Mouse (Mus musculus) CH12.LX (cell line): ENCODE results near the gene Ptprg. TPM values are rescaled to one million over a fixed set of nuclear protein-coding genes. Genes with fewer than 3 reads are reported as not detected.

Source experiments
- DNase-seq: peaks from one replicate; pipeline ENCODE4 v3.0.0-alpha.2; 2013; ENCODE audit errors: extremely low read depth
- H3K27ac ChIP-seq: 2 replicates; pipeline ENCODE4 v1.5.1; 2012; ENCODE audit warnings: low read depth, mild to moderate bottlenecking, control low read depth, moderate library complexity; ENCODE audit not compliant: insufficient read depth
- H3K27me3 ChIP-seq: replicated peaks from 2 replicates; pipeline ENCODE3; 2012; ENCODE audit warnings: inconsistent platforms
- H3K36me3 ChIP-seq, 2 experiments: replicated peaks in 1 of 2; 2 replicates each; pipeline versions ENCODE3 to v1.6.1; 2012; ENCODE audit warnings: inconsistent platforms in 1 of 2, low read length in 1 of 2, mild to moderate bottlenecking in 1 of 2, mixed read lengths in 1 of 2, moderate library complexity in 1 of 2; ENCODE audit not compliant: control insufficient read depth in 1 of 2, insufficient read depth in 1 of 2
- H3K4me1 ChIP-seq, 2 experiments: 2 replicates each; pipeline ENCODE4 v1.6.1; 2012; ENCODE audit warnings: inconsistent platforms in 1 of 2, moderate library complexity in 1 of 2; ENCODE audit not compliant: insufficient read depth in 2 of 2, control insufficient read depth in 1 of 2
- H3K4me2 ChIP-seq: 2 replicates; pipeline ENCODE4 v1.6.1; 2012; ENCODE audit warnings: low read depth, mild to moderate bottlenecking, control low read depth; ENCODE audit not compliant: poor library complexity, insufficient read depth, severe bottlenecking
- H3K4me3 ChIP-seq, 3 experiments: fragments of 150-350 bp in 1 of 3; sonication (generic) in 1 of 3; replicated peaks in 1 of 3; 2 replicates each; pipeline versions ENCODE3 to v1.5.1; 2011 to 2012; ENCODE audit warnings: low read depth in 2 of 3, low read length in 2 of 3, mild to moderate bottlenecking in 2 of 3, moderate library complexity in 2 of 3, control low read depth in 1 of 3, improper control_type of control experiment in 1 of 3, inconsistent platforms in 1 of 3, mixed read lengths in 1 of 3; ENCODE audit not compliant: poor library complexity in 1 of 3
- H3K79me2 ChIP-seq: replicated peaks from 2 replicates; pipeline ENCODE4 v1.6.1; 2012; ENCODE audit warnings: mild to moderate bottlenecking, moderate library complexity; ENCODE audit not compliant: control insufficient read depth, poor library complexity, insufficient read depth, severe bottlenecking; ENCODE audit errors: extremely low read depth
- H3K9ac ChIP-seq: 2 replicates; pipeline ENCODE4 v1.6.1; 2012; ENCODE audit warnings: low read depth, mild to moderate bottlenecking, control low read depth, moderate library complexity; ENCODE audit not compliant: insufficient read depth
- H3K9me3 ChIP-seq: replicated peaks from 2 replicates; pipeline ENCODE3; 2012; ENCODE audit warnings: low read length, inconsistent platforms, mixed read lengths
- CHD1 ChIP-seq: IDR thresholded peaks from 2 replicates; pipeline ENCODE4 v1.6.1; 2012; ENCODE audit warnings: low read depth, low read length, improper control_type of control experiment, inconsistent platforms
- CTCF ChIP-seq, 2 experiments: IDR thresholded peaks in 1 of 2; conservative IDR thresholded peaks in 1 of 2; 2 replicates each; pipeline ENCODE4 v1.5.1; 2011 to 2012; ENCODE audit warnings: low read depth in 2 of 2, low read length in 2 of 2, improper control_type of control experiment in 1 of 2, inconsistent platforms in 1 of 2, mild to moderate bottlenecking in 1 of 2, moderate library complexity in 1 of 2
- EP300 ChIP-seq: IDR thresholded peaks from 2 replicates; pipeline ENCODE4 v1.6.1; 2011; ENCODE audit warnings: low read length, improper control_type of control experiment
- ETS1 ChIP-seq: conservative IDR thresholded peaks from 2 replicates; pipeline ENCODE4 v1.6.1; 2012; ENCODE audit warnings: low read depth, mild to moderate bottlenecking, inconsistent platforms, low read length, improper control_type of control experiment, moderate library complexity
- HCFC1 ChIP-seq: IDR thresholded peaks from 2 replicates; pipeline ENCODE4 v1.6.1; 2012; ENCODE audit warnings: low read depth, mild to moderate bottlenecking, inconsistent platforms, low read length, improper control_type of control experiment
- KAT2A ChIP-seq: IDR thresholded peaks from 2 replicates; pipeline ENCODE4 v1.6.1; 2012; ENCODE audit warnings: low read length, improper control_type of control experiment, inconsistent platforms; ENCODE audit not compliant: insufficient replicate concordance
- MAX ChIP-seq: IDR thresholded peaks from 2 replicates; pipeline ENCODE4 v1.6.1; 2011; ENCODE audit warnings: low read length, improper control_type of control experiment
- MAZ ChIP-seq: IDR thresholded peaks from 2 replicates; pipeline ENCODE4 v1.6.1; 2012; ENCODE audit warnings: low read depth, mild to moderate bottlenecking, inconsistent platforms, low read length, improper control_type of control experiment, moderate library complexity
- MYC ChIP-seq: IDR thresholded peaks from 2 replicates; pipeline ENCODE4 v1.6.1; 2011; ENCODE audit warnings: low read depth, mild to moderate bottlenecking, improper control_type of control experiment, low read length
- NELFE ChIP-seq: IDR thresholded peaks from 2 replicates; pipeline ENCODE4 v1.6.1; 2011; ENCODE audit warnings: low read depth, low read length, improper control_type of control experiment
- NRF1 ChIP-seq: IDR thresholded peaks from 2 replicates; pipeline ENCODE4 v1.6.1; 2014; ENCODE audit warnings: low read depth, mild to moderate bottlenecking, inconsistent platforms, low read length, improper control_type of control experiment, moderate library complexity
- POLR2A ChIP-seq: IDR thresholded peaks from 2 replicates; pipeline ENCODE4 v1.6.1; 2011; ENCODE audit warnings: low read depth, mild to moderate bottlenecking, improper control_type of control experiment, low read length
- RAD21 ChIP-seq: IDR thresholded peaks from 2 replicates; pipeline ENCODE4 v1.6.1; 2011; ENCODE audit warnings: low read depth, mild to moderate bottlenecking, low read length, improper control_type of control experiment, moderate library complexity
- RCOR1 ChIP-seq: conservative IDR thresholded peaks from 2 replicates; pipeline ENCODE4 v1.6.1; 2012; ENCODE audit warnings: low read depth, mild to moderate bottlenecking, inconsistent platforms, low read length, improper control_type of control experiment
- SIN3A ChIP-seq: IDR thresholded peaks from 2 replicates; pipeline ENCODE4 v1.6.1; 2012; ENCODE audit warnings: low read length, improper control_type of control experiment, inconsistent platforms
- TCF12 ChIP-seq: IDR thresholded peaks from 2 replicates; pipeline ENCODE4 v1.6.1; 2014; ENCODE audit warnings: low read depth, mild to moderate bottlenecking, inconsistent platforms, low read length, improper control_type of control experiment
- UBTF ChIP-seq: IDR thresholded peaks from 2 replicates; pipeline ENCODE4 v1.6.1; 2012; ENCODE audit warnings: low read depth, mild to moderate bottlenecking, inconsistent platforms, low read length, improper control_type of control experiment, moderate library complexity
- USF1 ChIP-seq: IDR thresholded peaks from 2 replicates; pipeline ENCODE4 v1.6.1; 2014; ENCODE audit warnings: low read depth, mild to moderate bottlenecking, inconsistent platforms, low read length, improper control_type of control experiment
- USF2 ChIP-seq: conservative IDR thresholded peaks from 2 replicates; pipeline ENCODE4 v1.6.1; 2011; ENCODE audit warnings: low read depth, low read length, improper control_type of control experiment
- ZC3H11A ChIP-seq: IDR thresholded peaks from 2 replicates; pipeline ENCODE4 v1.6.1; 2012; ENCODE audit warnings: low read depth, mild to moderate bottlenecking, inconsistent platforms, low read length, improper control_type of control experiment
- ZNF384 ChIP-seq: IDR thresholded peaks from 2 replicates; pipeline ENCODE4 v1.6.1; 2012; ENCODE audit warnings: low read depth, low read length, improper control_type of control experiment, inconsistent platforms
- dilution Hi-C: fragments of 300-500 bp; cut with MboI; formaldehyde crosslinking; loops from 2 replicates; pipeline ENCODE4 v1.14.3; 2020; ENCODE audit warnings: low sequenced_read_pairs; ENCODE audit not compliant: extremely low pct_unique_long_range_greater_than_20kb, extremely low pct_ligation_motif_present
- in situ Hi-C: fragments of 300-500 bp; cut with MboI; formaldehyde crosslinking; loops from 3 replicates; pipeline ENCODE4 v1.14.3; 2019; ENCODE audit warnings: low sequenced_read_pairs, low pct_ligation_motif_present, low pct_unique_long_range_greater_than_20kb, mixed read lengths
- polyA plus RNA-seq: library from polyadenylated mRNA; unstranded; fragments of >175 nt; gene quantifications from 2 replicates; pipeline ENCODE4 v1.2.1, GENCODE M21; 2012; ENCODE audit warnings: low read depth; ENCODE audit not compliant: insufficient read length
- total RNA-seq, 2 experiments: library from RNA; depleted of rRNA; stranded (reverse); fragments of 300-350 nt in 1 of 2; fragments of >200 nt in 1 of 2; gene quantifications; 2 replicates each; pipeline ENCODE4 v1.2.3; 2012 to 2014

Gene Ptprg
- total and polyA plus RNA-seq, 3 experiments, result 0.08 TPM; not detected in 2

DNA sequence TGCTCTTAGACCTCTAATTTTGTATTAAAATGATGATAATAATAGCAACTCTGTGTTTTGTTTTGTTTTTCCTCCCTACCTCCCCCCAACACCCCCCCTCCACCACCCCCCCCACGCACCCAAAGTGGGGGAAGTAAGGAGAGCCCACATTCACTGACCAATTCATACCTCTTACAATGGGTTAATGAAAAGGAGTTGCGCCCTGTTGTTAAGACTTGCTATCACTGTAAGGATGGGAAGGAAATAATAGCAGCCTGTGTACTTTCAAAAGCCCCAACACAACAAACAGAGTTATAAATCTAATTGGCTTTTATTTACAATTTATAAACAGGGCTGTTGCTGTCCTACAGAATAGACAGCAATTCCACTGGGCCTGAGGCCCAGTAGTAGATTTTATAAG lies 130.8 kb downstream of the Ptprg start:
- no peaks in the 10 kb centered on the region for H3K36me3 ChIP-seq
- in situ Hi-C loops (no loop called here), dilution Hi-C loops (no loop called here)

DNA sequence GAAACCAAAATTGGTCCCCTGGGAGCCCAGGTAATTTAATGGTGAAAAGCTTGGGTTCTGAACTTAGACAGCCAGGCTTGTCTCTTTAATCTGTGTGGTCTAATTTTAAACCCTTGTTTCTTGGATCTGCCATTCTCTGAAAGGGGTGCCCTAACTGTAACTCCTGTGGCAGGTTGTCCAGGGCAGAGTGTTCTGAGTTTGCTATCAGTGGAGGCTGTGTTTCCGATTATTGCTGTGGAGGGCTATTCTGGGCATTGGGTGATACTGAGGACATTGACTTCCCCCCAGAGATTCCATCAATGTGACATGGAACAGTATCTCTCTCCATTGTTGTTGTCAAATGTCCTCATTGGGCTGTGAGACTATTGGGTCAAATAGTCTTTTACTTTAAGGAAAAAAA lies 134.2 kb downstream of the Ptprg start:
- Histone ChIP-seq H3K4me2 (no peak overlapping the region), H3K4me1 (no peaks in the 10 kb centered on the region), H3K27ac (no peak overlapping the region), H3K36me3 (no peaks in the 10 kb centered on the region), H3K9me3 (peaks cover 71% of the 10 kb centered on the region), H3K27me3 (no peaks in the 10 kb centered on the region), H3K4me3 (no peak overlapping the region), H3K79me2 (no peaks in the 10 kb centered on the region), H3K9ac (no peak overlapping the region)
- DNase-seq, result no peak
- TF ChIP-seq ZNF384 (no peak), HCFC1 (no peak), TCF12 (no peak), RCOR1 (no peak)
- in situ Hi-C loops, result no loop called here
- dilution Hi-C loops, result no loop called here

More for the DNA sequence above, 130.8 kb downstream of the Ptprg start:
- DNase-seq, result no peak
- Histone ChIP-seq H3K4me3 (no peak overlapping the region), H3K9ac (no peak overlapping the region), H3K4me1 (no peaks in the 10 kb centered on the region), H3K79me2 (no peaks in the 10 kb centered on the region), H3K27me3 (no peaks in the 10 kb centered on the region), H3K9me3 (peaks cover 77% of the 10 kb centered on the region), H3K4me2 (no peak overlapping the region), H3K27ac (no peak overlapping the region)
- TF ChIP-seq CTCF (conservative IDR thresholded peaks at IDR 0.05 in 1 of 2, IDR thresholded peaks at IDR 0.05 in 1 of 2; ENCODE audit: low read depth in 2 of 2, low read length in 2 of 2), result no peak
- no peak for TF ChIP-seq MAX
- no peak for TF ChIP-seq SIN3A
- TF ChIP-seq ZNF384, result no peak
- no peak for TF ChIP-seq HCFC1
- TF ChIP-seq NELFE, result no peak

DNA sequence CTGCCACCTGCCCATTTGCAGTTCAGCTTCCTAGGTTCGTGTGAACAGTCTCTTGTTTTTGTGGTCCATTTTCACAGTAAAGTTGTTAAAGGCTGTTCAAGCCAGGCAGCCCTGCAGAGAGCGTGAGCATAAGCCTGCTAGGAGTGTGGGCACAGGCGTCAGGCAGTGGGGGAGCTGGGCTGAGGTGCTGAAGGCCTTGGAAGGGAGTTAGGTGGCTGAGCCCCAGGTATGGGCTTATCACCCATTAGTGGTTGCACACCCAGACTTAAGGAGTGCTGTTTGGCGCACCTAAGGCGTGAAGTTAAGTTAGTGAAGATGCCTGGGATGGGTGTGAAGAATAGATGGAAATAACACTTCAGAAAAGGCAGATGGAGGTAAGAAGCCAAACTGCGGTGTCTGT lies 134.8 kb downstream of the Ptprg start:
- Histone ChIP-seq H3K4me3 (no peak overlapping the region), H3K79me2 (no peaks in the 10 kb centered on the region), H3K9ac (no peak overlapping the region), H3K27ac (no peak overlapping the region), H3K9me3 (peaks cover 69% of the 10 kb centered on the region), H3K27me3 (no peaks in the 10 kb centered on the region), H3K4me1 (no peaks in the 10 kb centered on the region), H3K36me3 (no peaks in the 10 kb centered on the region), H3K4me2 (no peak overlapping the region)
- TF ChIP-seq UBTF, result no peak
- no peak for TF ChIP-seq NRF1
- TF ChIP-seq MAZ, result no peak
- no peak for TF ChIP-seq NELFE
- TF ChIP-seq ZNF384, result no peak
- no peak for TF ChIP-seq MYC
- no peak for TF ChIP-seq USF1
- TF ChIP-seq EP300, result no peak
- TF ChIP-seq RCOR1, result no peak
- no peak for TF ChIP-seq CHD1
- no peak for TF ChIP-seq USF2
- TF ChIP-seq ZC3H11A, result no peak
- TF ChIP-seq KAT2A, result no peak
- no peak for TF ChIP-seq ETS1
- TF ChIP-seq RAD21, result no peak
- no peak for TF ChIP-seq SIN3A
- TF ChIP-seq POLR2A, result no peak
- dilution Hi-C loops (no loop called here), in situ Hi-C loops (no loop called here)
- no peak for DNase-seq
